Mouse (Mus musculus) heart, postnatal 10 days (tissue): ENCODE results near the gene Fndc7. TPM values are rescaled to one million over a fixed set of nuclear protein-coding genes. Genes with fewer than 3 reads are reported as not detected.
A peak's percentile ranks its signal among the peaks of the same experiment; 100 is the strongest.
"Not testable (repeated sequence)": the region's sequence is repeated elsewhere in the genome, so short reads cannot be mapped to it uniquely, and the experiment has no call there.

Experiments
- DNase-seq, 2 experiments: peaks; one replicate each; pipeline ENCODE4 v3.0.0; 2021
- intact Hi-C: fragments of 180-260 bp; cut with DNase I; formaldehyde crosslinking; loops from one replicate; pipeline ENCODE4 v1.15.1; 2025
- total RNA-seq, 2 experiments: library from RNA; stranded (reverse); gene quantifications; 2 replicates each; pipeline ENCODE4 v1.2.3; 2021

Gene Fndc7
- total RNA-seq, 2 experiments from 2014 or later, result 0.07 TPM; not detected in 1

GRCm38 (mm10) chr3:108892914-108893313, 3.1 kb upstream of the Fndc7 start:
- DNase-seq, result no peak
- intact Hi-C loops, result no loop called here

- no peak for DNase-seq
- intact Hi-C loops, result no loop called here
Observed at GRCm38 (mm10) chr3:108892080-108892479, 2.3 kb upstream of the Fndc7 start.

GRCm38 (mm10) chr3:108887618-108887975, 2.2 kb downstream of the Fndc7 start:
- intact Hi-C loops, result no loop called here
- DNase-seq, result no peak

GRCm38 (mm10) chr3:108886934-108887617, 2.7 kb downstream of the Fndc7 start:
- intact Hi-C loops, result no loop called here
- DNase-seq, result no peak

- peak; percentile 51 to 56 for DNase-seq
Observed at GRCm38 (mm10) chr3:108885686-108886530, 3.9 kb downstream of the Fndc7 start.

GRCm38 (mm10) chr3:108884706-108885289, 5.0 kb downstream of the Fndc7 start:
- DNase-seq, result no peak
- intact Hi-C loops, result no loop called here

More at GRCm38 (mm10) chr3:108885686-108886530, 3.9 kb downstream of the Fndc7 start:
- intact Hi-C loops, result no loop called here

GRCm38 (mm10) chr3:108883067-108883466, 6.7 kb downstream of the Fndc7 start:
- DNase-seq, result no peak
- intact Hi-C loops, result no loop called here

GRCm38 (mm10) chr3:108881873-108882272, 7.9 kb downstream of the Fndc7 start:
- DNase-seq, intact Hi-C loops: not testable (repeated sequence)

- intact Hi-C loops, result no loop called here
Observed at GRCm38 (mm10) chr3:108880544-108881507, 9.0 kb downstream of the Fndc7 start.

GRCm38 (mm10) chr3:108879836-108880435, 9.9 kb downstream of the Fndc7 start:
- intact Hi-C loops, result no loop called here
- DNase-seq, result no peak

More at GRCm38 (mm10) chr3:108880544-108881507, 9.0 kb downstream of the Fndc7 start:
- DNase-seq, result peak; percentile 35 to 59

GRCm38 (mm10) chr3:108879129-108879528, 10.7 kb downstream of the Fndc7 start:
- intact Hi-C loops, result no loop called here
- no peak for DNase-seq

- DNase-seq, result no peak
- intact Hi-C loops, result no loop called here
Observed at GRCm38 (mm10) chr3:108870631-108871030, 19.2 kb downstream of the Fndc7 start.

- intact Hi-C loops, result no loop called here
- no peak for DNase-seq
Observed at GRCm38 (mm10) chr3:108867449-108867848, 22.4 kb downstream of the Fndc7 start.

- intact Hi-C loops, result no loop called here
- no peak for DNase-seq
Observed at GRCm38 (mm10) chr3:108865676-108866075, 24.1 kb downstream of the Fndc7 start.

- intact Hi-C loops, result no loop called here
- no peak for DNase-seq
Observed at GRCm38 (mm10) chr3:108865129-108865528, 24.7 kb downstream of the Fndc7 start.

- intact Hi-C loops, result no loop called here
- no peak for DNase-seq
Observed at GRCm38 (mm10) chr3:108863091-108863490, 26.7 kb downstream of the Fndc7 start.

- intact Hi-C loops, result not testable (repeated sequence)
Observed at GRCm38 (mm10) chr3:108862282-108862681, 27.5 kb downstream of the Fndc7 start.

GRCm38 (mm10) chr3:108860786-108861185, 29.0 kb downstream of the Fndc7 start:
- intact Hi-C loops, result no loop called here
- no peak for DNase-seq

More at GRCm38 (mm10) chr3:108862282-108862681, 27.5 kb downstream of the Fndc7 start:
- DNase-seq, result not testable (repeated sequence)

- DNase-seq, result peak; percentile 70 to 74
- intact Hi-C loops, result loop anchor here (5.0 kb wide), 2 partner anchors 44 to 204 kb away; no protein-coding TSS in a partner anchor
Observed at GRCm38 (mm10) chr3:108858231-108858770, 31.5 kb downstream of the Fndc7 start.
